Mouse (Mus musculus) common myeloid progenitor, adult 5-6 weeks (primary cell): ENCODE measurements around the gene Krtap5-2. TPM values are rescaled to one million over a fixed set of nuclear protein-coding genes. Genes with fewer than 3 reads are reported as not detected.
A peak's percentile ranks its signal among the peaks of the same experiment; 100 is the strongest.
"Not testable (repeated sequence)": the region's sequence is repeated elsewhere in the genome, so short reads cannot be mapped to it uniquely, and the experiment has no call there.

ENCODE experiments used
- ATAC-seq: replicated peaks from 2 replicates; pipeline ENCODE4 v1.8.0; 2016; ENCODE audit warnings: low read depth, mild to moderate bottlenecking, moderate TSS enrichment, inconsistent platforms; ENCODE audit not compliant: poor library complexity, severe bottlenecking
- total RNA-seq: library from RNA; stranded (forward); fragments of 200-1000, 187-1606 nt; gene quantifications from 2 replicates; pipeline ENCODE4 v1.2.3, GENCODE M21; 2017

The Krtap5-2 gene
- not detected in 2 replicates for total RNA-seq

GRCm38 (mm10) chr7:142175905-142176304, at the start of gene Krtap5-2:
TSS of gene Krtap5-2 (minus strand) at chr7:142176005.
- ATAC-seq, result not testable (repeated sequence)

- no peak for ATAC-seq
Observed at GRCm38 (mm10) chr7:142224518-142224917, 48.7 kb upstream of the Krtap5-2 start.

GRCm38 (mm10) chr7:142212136-142212535, 36.3 kb upstream of the Krtap5-2 start:
- ATAC-seq, result not testable (repeated sequence)

- ATAC-seq, result no peak
Observed at GRCm38 (mm10) chr7:142211559-142211958, 35.8 kb upstream of the Krtap5-2 start, which contains the start of gene Gm7579. TSS of gene Gm7579 (plus strand) at chr7:142211859.

- ATAC-seq, result not testable (repeated sequence)
Observed at GRCm38 (mm10) chr7:142206891-142207290, 31.1 kb upstream of the Krtap5-2 start.

GRCm38 (mm10) chr7:142205488-142205887, 29.7 kb upstream of the Krtap5-2 start:
- ATAC-seq, result no peak

- no peak for ATAC-seq
Observed at GRCm38 (mm10) chr7:142201064-142201463, 25.3 kb upstream of the Krtap5-2 start, which contains the start of gene Krtap5-3. TSS of gene Krtap5-3 (plus strand) at chr7:142201364.

- ATAC-seq, result no peak
Observed at GRCm38 (mm10) chr7:142198748-142199147, 22.9 kb upstream of the Krtap5-2 start.

- no peak for ATAC-seq
Observed at GRCm38 (mm10) chr7:142190289-142190688, 14.5 kb upstream of the Krtap5-2 start, which contains the start of gene Gm10153. TSS of gene Gm10153 (minus strand) at chr7:142190389.

- ATAC-seq, result no peak
Observed at GRCm38 (mm10) chr7:142188156-142188555, 12.4 kb upstream of the Krtap5-2 start.

- ATAC-seq, result no peak
Observed at GRCm38 (mm10) chr7:142181021-142181420, 5.2 kb upstream of the Krtap5-2 start.

GRCm38 (mm10) chr7:142178685-142179084, 2.9 kb upstream of the Krtap5-2 start:
- ATAC-seq, result no peak

- peak; percentile 71; the same call in 1 of the 2 replicates for ATAC-seq
Observed at GRCm38 (mm10) chr7:142169836-142170235, 6.0 kb downstream of the Krtap5-2 start.

GRCm38 (mm10) chr7:142165639-142166038, 10.2 kb downstream of the Krtap5-2 start, which contains the start of gene Gm4553:
TSS of gene Gm4553 (minus strand) at chr7:142165739.
- not testable (repeated sequence) for ATAC-seq

- ATAC-seq, result no peak
Observed at GRCm38 (mm10) chr7:142159366-142159765, 16.4 kb downstream of the Krtap5-2 start.

GRCm38 (mm10) chr7:142157013-142157412, 18.8 kb downstream of the Krtap5-2 start, which contains the start of gene Gm29735:
TSS of gene Gm29735 (minus strand) at chr7:142157113.
- not testable (repeated sequence) for ATAC-seq

- ATAC-seq, result no peak
Observed at GRCm38 (mm10) chr7:142155308-142155707, 20.5 kb downstream of the Krtap5-2 start.

GRCm38 (mm10) chr7:142152191-142152590, 23.6 kb downstream of the Krtap5-2 start:
- no peak for ATAC-seq

GRCm38 (mm10) chr7:142148633-142149032, 27.2 kb downstream of the Krtap5-2 start:
- no peak for ATAC-seq

- 0 out of 2 replicates have a peak, but pooled peaks have one; percentile 58 for ATAC-seq
Observed at GRCm38 (mm10) chr7:142146033-142146432, 29.8 kb downstream of the Krtap5-2 start.

- no peak for ATAC-seq
Observed at GRCm38 (mm10) chr7:142145413-142145940, 30.3 kb downstream of the Krtap5-2 start.

GRCm38 (mm10) chr7:142144507-142144906, 31.3 kb downstream of the Krtap5-2 start, which contains the start of gene Gm45337:
TSS of gene Gm45337 (minus strand) at chr7:142144607.
- no peak for ATAC-seq
